Mouse (Mus musculus) stomach, postnatal 0 days (tissue): ENCODE measurements around the gene Pfkfb3.

ENCODE experiments used
- CTCF ChIP-seq: IDR thresholded peaks from 2 replicates; pipeline ENCODE4 v1.5.1; 2016; ENCODE audit warnings: antibody characterized with exemption, low read depth, mild to moderate bottlenecking, moderate library complexity
- EP300 ChIP-seq: optimal IDR thresholded peaks from 2 replicates; pipeline ENCODE3; 2016; ENCODE audit warnings: antibody characterized with exemption

GRCm38 (mm10) chr2:11428621-11429020 is 125.3 kb downstream of the Pfkfb3 start:
- TF ChIP-seq CTCF (no peak), EP300 (no peak)
